Mouse (Mus musculus) lung, postnatal 0 days (tissue): Measurements from ENCODE around the gene Rnf186. TPM values are rescaled to one million over a fixed set of nuclear protein-coding genes. Genes with fewer than 3 reads are reported as not detected.

Source experiments
- ATAC-seq: fragments of 200-750 bp; cut with Nextera tagmentation; 2 replicates; pipeline ENCODE4 v1.8.0; 2017; ENCODE audit warnings: moderate library complexity
- DNase-seq: peaks from one replicate; pipeline ENCODE4 v3.0.0-alpha.2; 2016; ENCODE audit warnings: low spot score
- H3K27ac ChIP-seq: fragments of 300-500 bp; sonication (generic); 2 replicates; pipeline ENCODE4 v1.5.1; 2014; ENCODE audit warnings: antibody characterized with exemption, mild to moderate bottlenecking, low read length, mixed read lengths
- H3K27me3 ChIP-seq: fragments of 300-500 bp; sonication (generic); replicated peaks from 2 replicates; pipeline ENCODE4 v1.6.1; 2014; ENCODE audit warnings: low read length, mixed read lengths; ENCODE audit not compliant: insufficient read depth
- H3K36me3 ChIP-seq: fragments of 300-500 bp; sonication (generic); 2 replicates; pipeline ENCODE4 v1.6.1; 2014; ENCODE audit warnings: low read length, mixed read lengths; ENCODE audit not compliant: insufficient read depth
- H3K4me1 ChIP-seq: fragments of 300-500 bp; sonication (generic); 2 replicates; pipeline ENCODE4 v1.6.1; 2014; ENCODE audit warnings: antibody characterized with exemption, low read depth, low read length, mixed read lengths; ENCODE audit not compliant: insufficient read depth
- H3K4me2 ChIP-seq: fragments of 300-500 bp; sonication (generic); replicated peaks from 2 replicates; pipeline ENCODE4 v1.6.1; 2014; ENCODE audit warnings: low read depth, mild to moderate bottlenecking, low read length, moderate library complexity, mixed read lengths
- H3K4me3 ChIP-seq: fragments of 300-500 bp; sonication (generic); 2 replicates; pipeline ENCODE4 v1.5.1; 2014; ENCODE audit warnings: low read depth, low read length
- H3K9ac ChIP-seq: fragments of 300-500 bp; sonication (generic); replicated peaks from 2 replicates; pipeline ENCODE4 v1.6.1; 2014; ENCODE audit warnings: low read depth, mild to moderate bottlenecking
- H3K9me3 ChIP-seq: fragments of 300-500 bp; sonication (generic); 2 replicates; pipeline ENCODE4 v1.6.1; 2016; ENCODE audit warnings: low read length, mixed read lengths
- CTCF ChIP-seq: IDR thresholded peaks from 2 replicates; pipeline ENCODE4 v1.5.1; 2016; ENCODE audit warnings: antibody characterized with exemption, mild to moderate bottlenecking
- EP300 ChIP-seq: IDR thresholded peaks from 2 replicates; pipeline ENCODE4 v1.6.1; 2016; ENCODE audit warnings: antibody characterized with exemption, mild to moderate bottlenecking, control low read depth
- WGBS: fragments of 180-500 bp; shearing (Covaris S2); extraction: QIAGEN DNeasy Blood & Tissue Kit; methylation state at CpG from one replicate; pipeline ENCODE4 v1.1.7; 2014; 5-methylcytosine and 5-hydroxymethylcytosine counted together
- polyA plus RNA-seq: library from polyadenylated mRNA; unstranded; fragments of >200 nt; fragmentation: Nextera tagmentation; extraction: Ambion mirVana; gene quantifications from 2 replicates; pipeline ENCODE4 v1.2.1, GENCODE M21; 2015

Gene Rnf186
- polyA plus RNA-seq, 1 experiment from 2014 or later, result 21.6 TPM

DNA sequence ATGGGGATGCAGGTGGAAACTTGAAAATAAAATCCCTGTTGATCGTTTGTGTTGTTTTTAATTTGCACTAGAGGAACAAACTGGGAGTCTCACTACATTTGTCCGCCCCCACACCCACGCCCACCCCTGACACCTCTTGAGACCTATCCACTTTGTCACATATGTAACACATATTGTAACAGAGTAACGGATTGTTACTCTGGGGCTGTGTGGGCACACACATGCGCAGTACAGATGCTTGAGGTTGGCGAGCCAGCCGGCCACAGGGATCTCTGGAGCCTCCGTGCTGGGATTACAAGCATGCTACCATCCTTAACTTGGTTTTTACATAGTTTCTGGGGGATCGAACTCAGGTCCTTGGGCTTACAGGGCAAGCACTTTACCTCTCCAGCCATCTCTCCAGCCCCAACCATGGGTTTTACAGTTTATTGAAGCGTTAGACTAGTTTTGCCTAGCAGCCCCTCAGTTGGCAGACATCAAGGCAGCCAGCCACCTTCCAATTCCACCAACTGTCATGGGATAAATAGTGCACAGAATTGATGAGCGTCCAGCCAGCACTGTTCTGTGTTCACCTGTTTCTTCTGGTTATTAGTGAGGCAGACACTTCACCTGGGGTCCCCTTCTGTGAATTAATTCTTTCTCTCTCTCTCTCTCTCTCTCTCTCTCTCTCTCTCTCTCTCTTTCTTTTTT is 32.3 kb upstream of the Rnf186 start:
- Histone ChIP-seq H3K36me3 (no peaks in the 10 kb centered on the region), H3K27me3 (no peaks in the 10 kb centered on the region), H3K9ac (no peak overlapping the region), H3K27ac (no peak overlapping the region), H3K4me1 (no peaks in the 10 kb centered on the region; the same call in 1 of the 2 replicates), H3K4me2 (no peak overlapping the region), H3K4me3 (no peak overlapping the region), H3K9me3 (no peaks in the 10 kb centered on the region)
- 78% methylated on average over 11 of the region's 11 CpGs for WGBS
- no peak for DNase-seq
- TF ChIP-seq EP300 (no peak), CTCF (no peak)
- no peak for ATAC-seq

DNA sequence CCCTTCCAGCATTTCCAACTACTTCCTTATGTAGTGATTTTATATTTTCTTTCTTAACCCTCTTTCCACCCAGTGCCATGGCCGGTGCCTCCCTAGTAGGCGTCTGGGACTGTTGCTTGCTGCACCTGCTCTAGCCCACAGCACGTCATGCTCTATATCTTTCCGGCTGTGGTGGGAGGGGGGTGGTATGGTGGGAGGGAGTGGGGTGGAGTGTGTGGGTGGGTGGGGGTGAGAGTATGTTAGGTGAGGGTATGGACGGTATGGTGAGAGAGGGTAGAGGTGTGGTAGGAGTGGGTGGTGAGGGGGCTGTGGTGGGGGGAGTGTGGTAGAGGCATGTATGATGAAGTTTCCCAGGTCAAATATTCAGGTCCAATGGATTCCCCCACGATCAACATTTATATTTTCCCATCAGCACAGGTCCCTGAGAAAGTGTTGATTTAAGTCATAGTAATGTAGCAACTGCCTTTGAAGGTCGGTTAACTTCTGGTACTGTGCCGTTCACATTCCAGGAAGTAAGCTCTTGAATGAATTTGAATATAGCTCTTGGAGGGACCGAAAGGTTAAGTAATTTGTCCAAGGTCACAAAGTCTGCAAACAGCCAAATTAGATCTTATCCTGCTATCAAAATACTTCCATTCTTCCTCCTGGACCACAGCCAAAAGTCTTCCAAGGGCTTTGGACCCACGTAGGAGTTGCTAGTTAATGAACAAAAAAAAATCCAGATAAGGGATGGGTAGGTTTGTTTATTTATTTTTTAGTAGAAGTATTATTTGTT is 28.2 kb upstream of the Rnf186 start:
- no peak overlapping the region for H3K9ac ChIP-seq
- H3K4me1 ChIP-seq, result no peaks in the 10 kb centered on the region; the same call in 1 of the 2 replicates
- H3K9me3 ChIP-seq, result no peaks in the 10 kb centered on the region
- TF ChIP-seq EP300, result peak; percentile 84
- no peak for TF ChIP-seq CTCF
- H3K4me3 ChIP-seq, result no peak overlapping the region
- DNase-seq, result peak; percentile 91
- WGBS, result 33% methylated on average over 10 of the region's 10 CpGs
- peak overlapping the region; percentile 63 for H3K27ac ChIP-seq
- no peak overlapping the region; the same call in 1 of the 2 replicates for H3K4me2 ChIP-seq
- H3K36me3 ChIP-seq, result no peaks in the 10 kb centered on the region
- peak; percentile 64 for ATAC-seq
- no peaks in the 10 kb centered on the region for H3K27me3 ChIP-seq

DNA sequence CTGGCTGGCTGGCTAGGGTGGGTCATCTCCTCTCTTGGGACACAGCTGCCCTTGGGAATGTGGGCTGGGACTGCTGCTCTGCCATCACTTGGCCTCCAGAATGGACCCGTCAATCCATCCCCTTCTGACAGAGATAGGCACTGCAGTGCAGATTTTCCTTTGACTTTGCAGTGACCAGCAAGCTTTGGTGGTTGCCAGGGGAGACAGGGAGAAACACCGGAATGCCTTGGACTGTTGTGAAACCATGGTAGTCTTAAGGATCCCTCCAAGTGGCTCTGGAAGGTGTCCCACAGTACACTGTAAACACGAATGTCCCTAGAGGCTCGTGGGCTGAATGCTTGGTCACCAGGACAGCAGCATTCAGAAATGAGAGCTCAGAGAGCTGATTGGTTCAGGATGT is 27.4 kb upstream of the Rnf186 start:
- Histone ChIP-seq H3K4me2 (no peak overlapping the region; the same call in 1 of the 2 replicates), H3K4me1 (no peaks in the 10 kb centered on the region; the same call in 1 of the 2 replicates), H3K9ac (no peak overlapping the region), H3K27ac (peak overlapping the region; percentile 63), H3K4me3 (no peak overlapping the region), H3K27me3 (no peaks in the 10 kb centered on the region), H3K36me3 (no peaks in the 10 kb centered on the region), H3K9me3 (no peaks in the 10 kb centered on the region)
- ATAC-seq, result peak; percentile 89
- TF ChIP-seq CTCF, result peak; percentile 49
- TF ChIP-seq EP300, result peak; percentile 83
- 38% methylated on average over 4 of the region's 4 CpGs for WGBS
- DNase-seq, result peak; percentile 97

DNA sequence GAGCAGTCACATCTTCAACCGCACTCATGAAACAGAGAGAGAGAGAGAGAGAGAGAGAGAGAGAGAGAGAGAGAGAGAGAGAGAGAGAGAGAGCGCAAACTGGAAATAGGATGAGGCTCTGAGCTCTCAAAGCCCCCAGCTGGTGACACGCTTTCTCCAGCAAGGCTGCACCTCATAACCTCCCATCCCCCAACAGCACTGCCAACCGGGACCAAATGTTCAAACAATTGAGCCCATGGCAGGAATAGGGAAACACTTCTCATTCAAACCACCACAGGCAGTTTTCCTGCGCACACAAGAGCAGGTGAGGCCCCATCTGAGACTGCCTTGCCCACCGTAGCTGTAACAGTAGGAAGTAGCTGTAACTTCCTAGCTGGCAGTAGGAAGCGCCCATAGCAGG is 25.5 kb upstream of the Rnf186 start:
- DNase-seq, result peak; percentile 28

DNA sequence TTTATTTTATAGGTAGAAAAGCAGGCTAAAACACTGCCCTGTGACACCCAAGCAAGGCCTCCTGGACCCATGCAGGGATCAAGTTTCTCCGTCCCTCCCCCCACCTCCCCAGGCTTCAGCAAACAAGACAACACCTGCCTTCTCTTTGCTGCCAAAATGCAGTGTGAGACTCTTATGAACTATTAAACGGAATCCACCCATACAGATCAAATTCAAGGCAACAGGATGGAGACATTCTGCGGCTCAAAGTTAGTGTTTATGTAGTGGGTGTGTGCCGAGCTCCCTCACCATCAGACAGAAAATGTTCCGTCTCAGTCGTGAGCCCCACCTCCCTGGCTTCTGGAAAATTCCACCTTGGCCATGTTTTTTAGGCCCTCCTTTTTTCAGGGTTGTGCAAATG is 24.9 kb upstream of the Rnf186 start:
- 19% methylated on average over 6 of the region's 6 CpGs for WGBS
- H3K27ac ChIP-seq, result peak overlapping the region; percentile 74
- no peak overlapping the region for H3K9ac ChIP-seq
- H3K4me2 ChIP-seq, result no peak overlapping the region
- peak; percentile 10; the same call in 1 of the 2 replicates for ATAC-seq
- TF ChIP-seq CTCF (no peak), EP300 (peak; percentile 45; the same call in 1 of the 2 replicates)
- H3K9me3 ChIP-seq, result no peaks in the 10 kb centered on the region
- H3K4me3 ChIP-seq, result no peak overlapping the region
- DNase-seq, result peak; percentile 64
- no peaks in the 10 kb centered on the region for H3K27me3 ChIP-seq
- H3K4me1 ChIP-seq, result no peaks in the 10 kb centered on the region; the same call in 1 of the 2 replicates
- no peaks in the 10 kb centered on the region for H3K36me3 ChIP-seq

More for the DNA sequence above, 25.5 kb upstream of the Rnf186 start:
- no peak for TF ChIP-seq CTCF
- 0 out of 2 replicates have a peak, but pooled peaks have one; percentile 2 for TF ChIP-seq EP300
- Histone ChIP-seq H3K4me3 (no peak overlapping the region), H3K4me1 (no peaks in the 10 kb centered on the region; the same call in 1 of the 2 replicates), H3K4me2 (no peak overlapping the region), H3K27me3 (no peaks in the 10 kb centered on the region), H3K36me3 (no peaks in the 10 kb centered on the region), H3K27ac (peak overlapping the region; percentile 74), H3K9ac (no peak overlapping the region), H3K9me3 (no peaks in the 10 kb centered on the region)
- no peak for ATAC-seq
- 23% methylated on average over 7 of the region's 7 CpGs for WGBS

DNA sequence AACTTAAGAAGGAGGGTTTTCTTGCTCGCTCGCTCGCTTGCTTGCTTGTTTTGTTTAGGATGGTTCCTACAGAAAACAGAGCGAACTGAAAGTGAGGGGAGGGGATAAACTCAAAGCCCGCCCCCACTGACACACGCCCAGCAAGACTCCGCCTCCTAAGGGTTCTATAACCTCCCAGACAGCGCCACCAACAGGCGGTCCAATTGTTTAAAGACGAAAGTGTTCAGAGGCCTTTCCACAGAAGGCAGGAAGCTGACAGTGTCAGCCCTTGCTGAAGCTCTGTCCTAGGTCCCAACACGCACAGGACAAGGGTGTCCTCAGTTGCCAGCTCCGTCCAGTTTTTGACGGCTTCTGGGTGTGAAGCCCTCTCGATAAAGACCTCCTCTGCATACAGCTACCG is 23.2 kb upstream of the Rnf186 start:
- DNase-seq (peak; percentile 96), ATAC-seq (peak; percentile 50)
- H3K27ac ChIP-seq, result peak overlapping the region; percentile 7; the same call in 1 of the 2 replicates
- no peak overlapping the region for H3K9ac ChIP-seq
- no peaks in the 10 kb centered on the region for H3K9me3 ChIP-seq
- no peaks in the 10 kb centered on the region for H3K27me3 ChIP-seq
- no peaks in the 10 kb centered on the region; the same call in 1 of the 2 replicates for H3K4me1 ChIP-seq
- WGBS, result 28% methylated on average over 15 of the region's 15 CpGs
- no peaks in the 10 kb centered on the region for H3K36me3 ChIP-seq
- H3K4me3 ChIP-seq, result peak overlapping the region; percentile 39
- TF ChIP-seq EP300, result no peak
- TF ChIP-seq CTCF, result peak; percentile 85
- H3K4me2 ChIP-seq, result peak overlapping the region; percentile 36
